Mouse (Mus musculus) granulocyte monocyte progenitor cell, adult 5-6 weeks (primary cell): ENCODE measurements around the gene Fam120a. TPM values are rescaled to one million over a fixed set of nuclear protein-coding genes. Genes with fewer than 3 reads are reported as not detected.

Source experiments
- ATAC-seq: replicated peaks from 2 replicates; pipeline ENCODE4 v1.8.0; 2016; ENCODE audit warnings: mild to moderate bottlenecking, moderate TSS enrichment, inconsistent platforms; ENCODE audit not compliant: poor library complexity, severe bottlenecking
- total RNA-seq, 2 experiments: library from RNA; stranded (forward) in 1 of 2; stranded (reverse) in 1 of 2; fragments of 200-712, 200-1000 nt in 1 of 2; fragments of >200 nt in 1 of 2; fragmentation: Nextera tagmentation in 1 of 2; gene quantifications; 2 replicates each; pipeline ENCODE4 v1.2.3; 2014 to 2017

Fam120a gene
- total RNA-seq, 2 experiments from 2014 or later = 128 to 168 TPM

GRCm38 (mm10) chr13:48919756-48920415, 47.9 kb downstream of the Fam120a start:
- ATAC-seq = no peak

- no peak for ATAC-seq
Observed at GRCm38 (mm10) chr13:48917113-48917599, 50.7 kb downstream of the Fam120a start.

- no peak for ATAC-seq
Observed at GRCm38 (mm10) chr13:48913680-48914079, 54.1 kb downstream of the Fam120a start.

GRCm38 (mm10) chr13:48913141-48913540, 54.7 kb downstream of the Fam120a start:
- ATAC-seq = no peak

- no peak for ATAC-seq
Observed at GRCm38 (mm10) chr13:48911426-48911825, 56.4 kb downstream of the Fam120a start.

- ATAC-seq = no peak
Observed at GRCm38 (mm10) chr13:48905458-48905857, 62.4 kb downstream of the Fam120a start.

- ATAC-seq = peak; percentile 78
Observed at GRCm38 (mm10) chr13:48895376-48895775, 72.4 kb downstream of the Fam120a start.

GRCm38 (mm10) chr13:48890260-48890960, 77.4 kb downstream of the Fam120a start:
- ATAC-seq = no peak

GRCm38 (mm10) chr13:48878534-48878933, 89.3 kb downstream of the Fam120a start:
- ATAC-seq = peak; percentile 94

GRCm38 (mm10) chr13:48877805-48878204, 90.0 kb downstream of the Fam120a start:
- ATAC-seq = no peak

- ATAC-seq = no peak
Observed at GRCm38 (mm10) chr13:48872726-48873125, 95.1 kb downstream of the Fam120a start.

- peak; percentile 72 for ATAC-seq
Observed at GRCm38 (mm10) chr13:48871887-48872606, 95.8 kb downstream of the Fam120a start.

- ATAC-seq = peak; percentile 3; the same call in 1 of the 2 replicates
Observed at GRCm38 (mm10) chr13:48870771-48871731, 96.8 kb downstream of the Fam120a start, which contains the start of gene Phf2. Phf2 (minus strand) TSS chr13:48871119.

- ATAC-seq = peak; percentile 63
Observed at GRCm38 (mm10) chr13:48869950-48870770, 97.7 kb downstream of the Fam120a start.

- ATAC-seq = no peak
Observed at GRCm38 (mm10) chr13:48869600-48869949, 98.2 kb downstream of the Fam120a start.

GRCm38 (mm10) chr13:48869088-48869487, 98.7 kb downstream of the Fam120a start:
- ATAC-seq = no peak

- ATAC-seq = no peak
Observed at GRCm38 (mm10) chr13:48864673-48865356, 103.0 kb downstream of the Fam120a start.

GRCm38 (mm10) chr13:48863556-48863955, 104.3 kb downstream of the Fam120a start:
- no peak for ATAC-seq
